ENCODE assay signal across 8 mouse cellular contexts in the genomic region with DNA sequence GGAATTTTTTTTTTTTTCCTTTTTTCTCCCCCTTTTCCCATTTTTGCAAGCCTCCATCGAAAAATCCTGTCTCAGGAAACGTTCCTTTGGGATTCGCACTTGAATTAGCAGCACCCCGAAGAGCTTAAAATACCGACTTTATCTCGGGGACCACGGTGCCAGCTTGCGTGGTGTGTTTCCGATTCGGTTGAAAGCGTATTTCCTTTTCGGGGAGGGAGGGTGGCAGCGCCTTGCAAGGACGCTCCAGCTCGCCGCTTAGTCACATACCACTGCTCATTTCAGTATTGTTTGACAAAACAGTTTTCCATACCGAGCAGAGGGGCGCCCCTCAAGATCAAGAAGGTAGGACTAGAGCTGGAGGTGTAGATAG. TPM values are rescaled to one million over a fixed set of nuclear protein-coding genes. Genes with fewer than 3 reads are reported as not detected.
DNase-seq lines count a peak whose midpoint lies in the region; ATAC-seq lines count a peak whose summit lies in the region.

No protein-coding gene starts in this region.

- H3K27ac ChIP-seq in forebrain, embryonic 15.5 days (replicated peaks) = peak overlapping the region; percentile 94
- H3K27ac ChIP-seq in limb, embryonic 11.5 days (replicated peaks; ENCODE audit: low read depth, low read length) = no peak overlapping the region
- H3K27ac ChIP-seq in midbrain, embryonic 13.5 days = peak overlapping the region; percentile 97
- peak overlapping the region; percentile 98 for H3K27ac ChIP-seq in stomach, embryonic 15.5 days

- peak; percentile 96 for DNase-seq in heart, adult 11 months
- no peak for DNase-seq in heart, adult 8-10 months (ENCODE audit: low spot score)
- peak; percentile 72 for DNase-seq in c-Kit-positive CD71-negative TER-119-negative erythroid progenitor cells, embryonic 14.5 days (ENCODE audit: low read depth)
- DNase-seq in induced T-regulatory cell, adult 2 months (ENCODE audit: low read depth) = peak; percentile 88
- DNase-seq in limb, embryonic 11.5 days (ENCODE audit: low spot score) = peak; percentile 55

- no peak for ATAC-seq in forebrain, embryonic 15.5 days (replicated peaks)
- ATAC-seq in limb, embryonic 11.5 days (ENCODE audit: insufficient number of reproducible peaks, low FRiP score, low TSS enrichment, low read depth) = no peak
- ATAC-seq in midbrain, embryonic 13.5 days = no peak
- no peak for ATAC-seq in stomach, embryonic 15.5 days (ENCODE audit: insufficient read depth, low FRiP score, low read depth)

- H3K4me2 ChIP-seq in forebrain, embryonic 15.5 days (replicated peaks) = peak overlapping the region; percentile 54
- peak overlapping the region; percentile 77 for H3K4me2 ChIP-seq in limb, embryonic 11.5 days (ENCODE audit: low read depth, severe bottlenecking)
- H3K4me2 ChIP-seq in midbrain, embryonic 13.5 days (replicated peaks) = peak overlapping the region; percentile 76
- H3K4me2 ChIP-seq in stomach, embryonic 15.5 days = peak overlapping the region; percentile 65

- H3K9me3 ChIP-seq in forebrain, embryonic 15.5 days = no peaks in the 10 kb centered on the region
- no peaks in the 10 kb centered on the region for H3K9me3 ChIP-seq in limb, embryonic 11.5 days (ENCODE audit: control insufficient read depth, low read length)
- H3K9me3 ChIP-seq in midbrain, embryonic 13.5 days = no peaks in the 10 kb centered on the region
- no peaks in the 10 kb centered on the region for H3K9me3 ChIP-seq in stomach, embryonic 15.5 days

- 0% methylated on average over 18 of the region's 18 CpGs for WGBS in forebrain, embryonic 15.5 days
- under 1% methylated on average over 18 of the region's 18 CpGs for WGBS in limb, embryonic 11.5 days
- WGBS in midbrain, embryonic 13.5 days = under 1% methylated on average over 18 of the region's 18 CpGs
- WGBS in stomach, embryonic 15.5 days = 0% methylated on average over 18 of the region's 18 CpGs

- peak overlapping the region; percentile 95 for H3K4me3 ChIP-seq in forebrain, embryonic 15.5 days
- peak overlapping the region; percentile 87 for H3K4me3 ChIP-seq in limb, embryonic 11.5 days (ENCODE audit: low read depth, low read length)
- H3K4me3 ChIP-seq in midbrain, embryonic 13.5 days (replicated peaks) = peak overlapping the region; percentile 74
- peak overlapping the region; percentile 98 for H3K4me3 ChIP-seq in stomach, embryonic 15.5 days (replicated peaks)

- H3K4me1 ChIP-seq in forebrain, embryonic 15.5 days = peaks cover 47% of the 10 kb centered on the region
- H3K4me1 ChIP-seq in limb, embryonic 11.5 days (ENCODE audit: control insufficient read depth, insufficient read depth, low read length) = peaks cover 11% of the 10 kb centered on the region
- H3K4me1 ChIP-seq in midbrain, embryonic 13.5 days (replicated peaks) = peaks cover 43% of the 10 kb centered on the region
- H3K4me1 ChIP-seq in stomach, embryonic 15.5 days = peaks cover 37% of the 10 kb centered on the region

- H3K9ac ChIP-seq in forebrain, embryonic 15.5 days (replicated peaks) = peak overlapping the region; percentile 93
- peak overlapping the region; percentile 87 for H3K9ac ChIP-seq in limb, embryonic 11.5 days (ENCODE audit: low read length)
- H3K9ac ChIP-seq in midbrain, embryonic 13.5 days (replicated peaks) = peak overlapping the region; percentile 91
- H3K9ac ChIP-seq in stomach, embryonic 15.5 days = peak overlapping the region; percentile 88

- H3K27me3 ChIP-seq in forebrain, embryonic 15.5 days = 0 out of 2 replicates have a peak, but pooled peaks cover 3% of the 10 kb centered on the region
- 0 out of 2 replicates have a peak, but pooled peaks cover 2% of the 10 kb centered on the region for H3K27me3 ChIP-seq in limb, embryonic 11.5 days (ENCODE audit: control insufficient read depth, insufficient read depth, low read length)
- H3K27me3 ChIP-seq in midbrain, embryonic 13.5 days = peaks cover 16% of the 10 kb centered on the region
- H3K27me3 ChIP-seq in stomach, embryonic 15.5 days (replicated peaks) = no peaks in the 10 kb centered on the region

- H3K36me3 ChIP-seq in forebrain, embryonic 15.5 days = no peaks in the 10 kb centered on the region
- no peaks in the 10 kb centered on the region for H3K36me3 ChIP-seq in limb, embryonic 11.5 days (ENCODE audit: control insufficient read depth, insufficient read depth, low read length)
- no peaks in the 10 kb centered on the region for H3K36me3 ChIP-seq in midbrain, embryonic 13.5 days
- H3K36me3 ChIP-seq in stomach, embryonic 15.5 days = no peaks in the 10 kb centered on the region

RNA-seq across cellular contexts. Expression of a gene that starts 1.2 kb away (rescaled TPM):
- total RNA-seq in heart, adult 8-10 months (2022) = 10 to 100 TPM; 48.9 to 61.5 (median 52.0) TPM
- polyA plus RNA-seq in forebrain, embryonic 15.5 days (2015; fragmentation: Nextera tagmentation; extraction: Ambion mirVana) = 29.2 and 30.7 TPM in 2 replicates
- 51.5 and 53.8 TPM in 2 replicates for polyA plus RNA-seq in limb, embryonic 11.5 days (2014; fragmentation: Nextera tagmentation; extraction: Ambion mirVana)
- 23.3 and 27.0 TPM in 2 replicates for polyA plus RNA-seq in midbrain, embryonic 13.5 days (2015; fragmentation: Nextera tagmentation; extraction: Ambion mirVana)
- 40.7 and 44.9 TPM in 2 replicates for polyA plus RNA-seq in stomach, embryonic 15.5 days (2015; fragmentation: Nextera tagmentation; extraction: Ambion mirVana)

RNA-seq across cellular contexts. Expression of a gene that starts 2.3 kb away (rescaled TPM):
- total RNA-seq in heart, adult 8-10 months (2022) = under 1 TPM in 2 of 4 experiments, not detected in 2; 0.37 to 0.65 TPM
- polyA plus RNA-seq in forebrain, embryonic 15.5 days (2015; fragmentation: Nextera tagmentation; extraction: Ambion mirVana) = 1.4 and 1.7 TPM in 2 replicates
- polyA plus RNA-seq in limb, embryonic 11.5 days (2014; fragmentation: Nextera tagmentation; extraction: Ambion mirVana) = 0.43 and 0.61 TPM in 2 replicates
- 1.0 and 1.3 TPM in 2 replicates for polyA plus RNA-seq in midbrain, embryonic 13.5 days (2015; fragmentation: Nextera tagmentation; extraction: Ambion mirVana)
- polyA plus RNA-seq in stomach, embryonic 15.5 days (2015; fragmentation: Nextera tagmentation; extraction: Ambion mirVana) = 0.48 and 0.49 TPM in 2 replicates

RNA-seq across cellular contexts. Expression of a gene that starts 33.6 kb away (rescaled TPM):
- 1 to 10 TPM in 2 of 4 experiments, under 1 TPM in 1, not detected in 1; 0.46 to 1.5 (median 1.1) TPM for total RNA-seq in heart, adult 8-10 months (2022)
- 2.3 and 2.6 TPM in 2 replicates for polyA plus RNA-seq in forebrain, embryonic 15.5 days (2015; fragmentation: Nextera tagmentation; extraction: Ambion mirVana)
- 2.1 and 2.8 TPM in 2 replicates for polyA plus RNA-seq in limb, embryonic 11.5 days (2014; fragmentation: Nextera tagmentation; extraction: Ambion mirVana)
- 1.8 and 2.3 TPM in 2 replicates for polyA plus RNA-seq in midbrain, embryonic 13.5 days (2015; fragmentation: Nextera tagmentation; extraction: Ambion mirVana)
- polyA plus RNA-seq in stomach, embryonic 15.5 days (2015; fragmentation: Nextera tagmentation; extraction: Ambion mirVana) = 3.4 TPM in 2 replicates
